Mouse (Mus musculus): ENCODE measurements around the gene Phospho1.

The Phospho1 gene

GRCm38 (mm10) chr11:95814101-95814500, 10.2 kb upstream of the Phospho1 start:
- DNase-seq = no peak

- DNase-seq = no peak
These were observed 9.4 kb upstream of the Phospho1 start for GRCm38 (mm10) chr11:95814857-95815256.

GRCm38 (mm10) chr11:95815412-95815811, 8.9 kb upstream of the Phospho1 start:
- DNase-seq = no peak

GRCm38 (mm10) chr11:95819138-95819537, 5.2 kb upstream of the Phospho1 start:
- no peak for DNase-seq

- DNase-seq = no peak
These were observed 2.8 kb upstream of the Phospho1 start for GRCm38 (mm10) chr11:95821511-95821910.

- DNase-seq = no peak
These were observed 1.9 kb upstream of the Phospho1 start for GRCm38 (mm10) chr11:95822437-95822836.

GRCm38 (mm10) chr11:95824877-95825243, 561 bp downstream of the Phospho1 start:
- peak; percentile 41 for DNase-seq

GRCm38 (mm10) chr11:95825625-95826024, 1.3 kb downstream of the Phospho1 start:
- no peak for DNase-seq

- DNase-seq = peak; percentile 57
These were observed 2.2 kb downstream of the Phospho1 start for GRCm38 (mm10) chr11:95826317-95827167.

- DNase-seq = no peak
These were observed 2.8 kb downstream of the Phospho1 start for GRCm38 (mm10) chr11:95827168-95827447.

GRCm38 (mm10) chr11:95827464-95828085, 3.3 kb downstream of the Phospho1 start:
- DNase-seq = peak; percentile 80

- no peak for DNase-seq
These were observed 4.1 kb downstream of the Phospho1 start for GRCm38 (mm10) chr11:95828181-95828964.

GRCm38 (mm10) chr11:95829526-95830050, 5.3 kb downstream of the Phospho1 start:
- no peak for DNase-seq

GRCm38 (mm10) chr11:95830411-95831275, 6.3 kb downstream of the Phospho1 start:
- no peak for DNase-seq

- DNase-seq = no peak
These were observed 6.9 kb downstream of the Phospho1 start for GRCm38 (mm10) chr11:95831276-95831619.

GRCm38 (mm10) chr11:95831641-95832040, 7.3 kb downstream of the Phospho1 start:
- no peak for DNase-seq

GRCm38 (mm10) chr11:95832129-95833005, 8.1 kb downstream of the Phospho1 start:
- no peak for DNase-seq

- DNase-seq = no peak
These were observed 8.8 kb downstream of the Phospho1 start for GRCm38 (mm10) chr11:95833006-95833570.

- no peak for DNase-seq
These were observed 9.4 kb downstream of the Phospho1 start for GRCm38 (mm10) chr11:95833631-95834142.

- peak; percentile 70 for DNase-seq
These were observed 9.9 kb downstream of the Phospho1 start for GRCm38 (mm10) chr11:95834143-95834667.
